Mouse (Mus musculus): ENCODE measurements around the gene Dph2.

GRCm38 (mm10) chr4:117891738-117892161, at the start of gene Dph2:
- TF ChIP-seq CTCF (IDR thresholded peaks at IDR 0.05; ENCODE audit: insufficient read depth, low read depth, low read length), result no peak
- no peak for TF ChIP-seq POLR2A (IDR thresholded peaks at IDR 0.05; ENCODE audit: insufficient read depth, low read depth, low read length)
